Mouse (Mus musculus) lung, postnatal 0 days (tissue): ENCODE measurements around the gene Myo1g. TPM values are rescaled to one million over a fixed set of nuclear protein-coding genes. Genes with fewer than 3 reads are reported as not detected.

Source experiments
- ATAC-seq: fragments of 200-750 bp; cut with Nextera tagmentation; 2 replicates; pipeline ENCODE4 v1.8.0; 2017; ENCODE audit warnings: moderate library complexity
- DNase-seq: peaks from one replicate; pipeline ENCODE4 v3.0.0-alpha.2; 2016; ENCODE audit warnings: low spot score
- H3K27ac ChIP-seq: fragments of 300-500 bp; sonication (generic); 2 replicates; pipeline ENCODE4 v1.5.1; 2014; ENCODE audit warnings: antibody characterized with exemption, mild to moderate bottlenecking, low read length, mixed read lengths
- H3K27me3 ChIP-seq: fragments of 300-500 bp; sonication (generic); replicated peaks from 2 replicates; pipeline ENCODE4 v1.6.1; 2014; ENCODE audit warnings: low read length, mixed read lengths; ENCODE audit not compliant: insufficient read depth
- H3K36me3 ChIP-seq: fragments of 300-500 bp; sonication (generic); 2 replicates; pipeline ENCODE4 v1.6.1; 2014; ENCODE audit warnings: low read length, mixed read lengths; ENCODE audit not compliant: insufficient read depth
- H3K4me1 ChIP-seq: fragments of 300-500 bp; sonication (generic); 2 replicates; pipeline ENCODE4 v1.6.1; 2014; ENCODE audit warnings: antibody characterized with exemption, low read depth, low read length, mixed read lengths; ENCODE audit not compliant: insufficient read depth
- H3K4me2 ChIP-seq: fragments of 300-500 bp; sonication (generic); replicated peaks from 2 replicates; pipeline ENCODE4 v1.6.1; 2014; ENCODE audit warnings: low read depth, mild to moderate bottlenecking, low read length, moderate library complexity, mixed read lengths
- H3K4me3 ChIP-seq: fragments of 300-500 bp; sonication (generic); 2 replicates; pipeline ENCODE4 v1.5.1; 2014; ENCODE audit warnings: low read depth, low read length
- H3K9ac ChIP-seq: fragments of 300-500 bp; sonication (generic); replicated peaks from 2 replicates; pipeline ENCODE4 v1.6.1; 2014; ENCODE audit warnings: low read depth, mild to moderate bottlenecking
- H3K9me3 ChIP-seq: fragments of 300-500 bp; sonication (generic); 2 replicates; pipeline ENCODE4 v1.6.1; 2016; ENCODE audit warnings: low read length, mixed read lengths
- CTCF ChIP-seq: IDR thresholded peaks from 2 replicates; pipeline ENCODE4 v1.5.1; 2016; ENCODE audit warnings: antibody characterized with exemption, mild to moderate bottlenecking
- EP300 ChIP-seq: IDR thresholded peaks from 2 replicates; pipeline ENCODE4 v1.6.1; 2016; ENCODE audit warnings: antibody characterized with exemption, mild to moderate bottlenecking, control low read depth
- WGBS: fragments of 180-500 bp; shearing (Covaris S2); extraction: QIAGEN DNeasy Blood & Tissue Kit; methylation state at CpG from one replicate; pipeline ENCODE4 v1.1.7; 2014; 5-methylcytosine and 5-hydroxymethylcytosine counted together
- polyA plus RNA-seq: library from polyadenylated mRNA; unstranded; fragments of >200 nt; fragmentation: Nextera tagmentation; extraction: Ambion mirVana; gene quantifications from 2 replicates; pipeline ENCODE4 v1.2.1, GENCODE M21; 2015

The Myo1g gene
- polyA plus RNA-seq, 1 experiment from 2014 or later, result 6.2 TPM

DNA sequence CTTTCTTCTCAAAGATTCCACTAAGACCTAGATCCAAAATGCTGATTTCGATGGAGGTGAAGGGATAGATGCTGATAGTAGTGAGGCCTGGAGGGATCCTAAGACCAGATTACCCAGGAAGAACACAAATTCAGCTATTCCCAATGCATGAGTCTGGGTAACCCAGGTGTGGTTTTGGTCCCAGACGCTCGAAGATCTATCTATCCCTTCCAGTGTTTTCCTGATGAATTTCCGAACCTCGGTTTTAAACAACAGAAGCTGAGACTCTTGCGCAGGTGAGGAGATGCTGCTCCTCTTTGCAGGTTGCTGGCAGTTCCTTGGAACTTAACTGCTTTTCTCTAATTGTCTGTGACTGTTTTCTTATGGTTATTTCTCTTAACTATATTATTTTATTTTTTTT, 46.4 kb downstream of the Myo1g start:
- H3K4me1 ChIP-seq, result peaks cover 24% of the 10 kb centered on the region; the same call in 1 of the 2 replicates
- H3K4me2 ChIP-seq, result peak overlapping the region; percentile 83
- ATAC-seq (no peak), DNase-seq (no peak)
- no peak for TF ChIP-seq EP300
- TF ChIP-seq CTCF, result no peak
- H3K27me3 ChIP-seq, result no peaks in the 10 kb centered on the region
- 21% methylated on average over 6 of the region's 6 CpGs for WGBS
- H3K4me3 ChIP-seq, result peak overlapping the region; percentile 86
- no peaks in the 10 kb centered on the region for H3K36me3 ChIP-seq
- H3K27ac ChIP-seq, result peak overlapping the region; percentile 99
- peak overlapping the region; percentile 93 for H3K9ac ChIP-seq
- H3K9me3 ChIP-seq, result no peaks in the 10 kb centered on the region

DNA sequence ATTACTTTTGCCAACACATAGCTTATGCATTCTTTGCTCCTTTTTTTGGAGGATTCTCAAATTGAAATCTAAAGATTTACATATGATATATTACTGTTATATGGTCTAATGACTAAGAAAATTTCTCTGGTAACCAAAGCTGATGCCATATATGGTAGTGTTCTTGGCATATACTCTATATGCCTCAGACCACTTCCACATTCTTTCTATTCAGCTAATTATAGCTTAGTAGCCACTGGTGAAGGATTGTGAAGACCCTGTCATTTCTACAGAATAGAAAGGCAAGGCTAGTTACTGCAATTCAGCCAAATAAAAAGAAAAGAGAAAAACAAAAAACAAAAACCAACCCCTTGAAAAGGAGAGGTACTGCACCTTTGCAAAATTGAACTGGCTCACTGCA, 48.7 kb downstream of the Myo1g start:
- Histone ChIP-seq H3K9me3 (no peaks in the 10 kb centered on the region), H3K4me2 (peak overlapping the region; percentile 83), H3K4me1 (peaks cover 24% of the 10 kb centered on the region; the same call in 1 of the 2 replicates), H3K4me3 (peak overlapping the region; percentile 86), H3K9ac (0 out of 2 replicates have a peak overlapping the region, but pooled peaks have one; percentile 34), H3K36me3 (no peaks in the 10 kb centered on the region), H3K27ac (no peak overlapping the region), H3K27me3 (no peaks in the 10 kb centered on the region)
- ATAC-seq (no peak), DNase-seq (peak; percentile 48)
- TF ChIP-seq CTCF, result no peak
- no peak for TF ChIP-seq EP300

DNA sequence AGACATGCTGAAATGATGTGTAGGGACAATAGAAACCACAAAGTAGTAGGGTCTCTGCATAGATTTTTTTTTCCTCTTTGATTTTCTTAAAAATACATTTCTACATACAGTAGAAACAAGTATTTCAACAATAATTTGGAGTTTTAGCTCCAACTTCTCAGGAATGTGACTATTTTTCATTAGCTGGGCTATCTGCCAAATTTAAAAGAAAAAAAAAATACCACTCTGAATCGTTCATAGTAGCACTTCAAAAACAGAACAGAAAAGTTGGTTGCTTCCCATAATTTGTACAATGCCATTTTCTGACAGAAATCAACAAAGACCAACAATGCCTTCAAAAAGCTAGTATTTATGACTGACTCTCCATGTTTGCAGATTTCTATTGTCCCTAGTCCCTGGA, 49.3 kb downstream of the Myo1g start:
- Histone ChIP-seq H3K4me3 (0 out of 2 replicates have a peak overlapping the region, but pooled peaks have one; percentile 86), H3K9ac (no peak overlapping the region), H3K4me1 (peaks cover 24% of the 10 kb centered on the region; the same call in 1 of the 2 replicates), H3K4me2 (peak overlapping the region; percentile 83), H3K27ac (no peak overlapping the region), H3K27me3 (no peaks in the 10 kb centered on the region), H3K36me3 (no peaks in the 10 kb centered on the region), H3K9me3 (no peaks in the 10 kb centered on the region)
- DNase-seq, result peak; percentile 33
- ATAC-seq, result no peak
- WGBS, result 0% methylated on average over 1 of the region's 1 CpGs
- no peak for TF ChIP-seq CTCF
- TF ChIP-seq EP300, result no peak

DNA sequence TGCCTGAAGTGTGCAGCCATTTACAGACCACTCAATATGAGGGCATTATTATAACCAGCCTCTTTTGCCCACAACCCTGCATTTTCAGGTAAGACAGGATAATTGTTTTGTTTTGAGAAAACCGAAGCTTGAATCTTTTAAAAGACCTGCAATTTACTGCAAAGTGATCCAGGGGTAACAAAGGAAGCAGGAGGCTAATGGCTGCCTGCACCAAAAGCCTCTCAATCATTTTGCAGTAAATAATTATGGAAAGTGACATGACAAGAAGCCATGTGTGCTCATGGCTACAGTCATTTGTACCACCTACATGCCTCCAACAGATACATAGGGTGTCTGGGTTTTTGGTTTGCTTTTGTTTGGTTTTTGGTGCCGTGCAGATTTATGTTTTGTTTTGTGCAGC, 49.7 kb downstream of the Myo1g start:
- ATAC-seq (no peak), DNase-seq (no peak)
- no peak overlapping the region for H3K27ac ChIP-seq
- peak overlapping the region; percentile 83 for H3K4me2 ChIP-seq
- 0 out of 2 replicates have a peak overlapping the region, but pooled peaks have one; percentile 86 for H3K4me3 ChIP-seq
- 43% methylated on average over 2 of the region's 2 CpGs for WGBS
- H3K9me3 ChIP-seq, result no peaks in the 10 kb centered on the region
- H3K36me3 ChIP-seq, result 0 out of 2 replicates have a peak, but pooled peaks cover 3% of the 10 kb centered on the region
- H3K4me1 ChIP-seq, result peaks cover 24% of the 10 kb centered on the region; the same call in 1 of the 2 replicates
- H3K27me3 ChIP-seq, result no peaks in the 10 kb centered on the region
- no peak overlapping the region; the same call in 1 of the 2 replicates for H3K9ac ChIP-seq
- TF ChIP-seq EP300 (no peak), CTCF (no peak)

DNA sequence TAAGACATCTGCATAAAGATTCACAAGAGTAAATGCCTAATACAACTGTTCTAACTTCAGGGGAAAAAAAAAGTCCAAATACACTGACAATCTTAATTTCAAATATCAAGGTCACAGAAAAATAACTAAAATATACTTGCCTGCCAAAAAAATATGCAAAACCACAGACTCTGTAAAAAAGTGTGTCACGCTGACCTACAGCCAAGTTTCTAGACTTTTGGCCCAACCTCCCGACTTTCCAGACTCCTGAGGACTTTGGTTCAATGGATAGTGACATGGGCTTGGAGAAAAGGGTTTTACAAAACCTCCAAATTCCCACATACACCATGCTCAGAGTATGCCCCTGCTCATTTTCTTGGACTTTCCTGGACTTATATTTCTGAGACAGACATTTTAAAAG, 52.2 kb downstream of the Myo1g start:
- 0 out of 2 replicates have a peak, but pooled peaks cover 6% of the 10 kb centered on the region for H3K36me3 ChIP-seq
- H3K4me3 ChIP-seq, result no peak overlapping the region
- no peaks in the 10 kb centered on the region for H3K27me3 ChIP-seq
- ATAC-seq (no peak), DNase-seq (no peak)
- H3K9me3 ChIP-seq, result no peaks in the 10 kb centered on the region
- H3K4me1 ChIP-seq, result peaks cover 16% of the 10 kb centered on the region; the same call in 1 of the 2 replicates
- no peak overlapping the region for H3K27ac ChIP-seq
- no peak overlapping the region for H3K4me2 ChIP-seq
- TF ChIP-seq EP300, result no peak
- TF ChIP-seq CTCF, result no peak
- H3K9ac ChIP-seq, result no peak overlapping the region
- 47% methylated on average over 2 of the region's 2 CpGs for WGBS

DNA sequence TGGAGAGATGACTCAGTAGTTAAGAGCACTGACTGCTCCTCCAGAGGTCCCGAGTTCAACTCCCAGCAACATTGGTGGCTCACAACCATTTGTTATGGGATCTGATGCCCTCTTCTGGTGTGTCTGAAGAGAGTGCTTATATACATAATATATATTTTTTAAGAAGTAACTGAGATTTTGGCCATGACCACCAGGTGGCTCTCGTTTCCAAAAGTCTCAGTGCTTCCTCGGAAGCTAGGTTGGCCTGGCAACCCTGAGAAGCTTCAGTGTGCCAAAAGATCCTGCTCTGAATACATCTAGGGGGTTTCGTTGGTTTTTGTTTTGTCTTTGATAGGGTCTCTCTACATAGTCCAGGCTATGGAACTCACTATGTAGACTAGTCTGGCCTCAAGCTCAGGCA, 55.6 kb downstream of the Myo1g start:
- 22% methylated on average over 4 of the region's 4 CpGs for WGBS
- H3K27me3 ChIP-seq, result no peaks in the 10 kb centered on the region

More for the DNA sequence above, 55.6 kb downstream of the Myo1g start:
- 0 out of 2 replicates have a peak, but pooled peaks cover 6% of the 10 kb centered on the region for H3K36me3 ChIP-seq
- H3K4me2 ChIP-seq, result no peak overlapping the region
- DNase-seq, result peak; percentile 92
- no peak overlapping the region for H3K4me3 ChIP-seq
- H3K9me3 ChIP-seq, result no peaks in the 10 kb centered on the region
- no peak overlapping the region for H3K9ac ChIP-seq
- peaks cover 4% of the 10 kb centered on the region; the same call in 1 of the 2 replicates for H3K4me1 ChIP-seq
- peak; percentile 67 for ATAC-seq
- no peak overlapping the region for H3K27ac ChIP-seq
- TF ChIP-seq EP300, result no peak
- peak; percentile 74 for TF ChIP-seq CTCF
